Mouse (Mus musculus) cerebellum, adult 11 months (tissue): Measurements from ENCODE around the gene Myo5a.

Source experiments
- DNase-seq: peaks from one replicate; pipeline ENCODE4 v3.0.0; 2022

Myo5a gene

DNA sequence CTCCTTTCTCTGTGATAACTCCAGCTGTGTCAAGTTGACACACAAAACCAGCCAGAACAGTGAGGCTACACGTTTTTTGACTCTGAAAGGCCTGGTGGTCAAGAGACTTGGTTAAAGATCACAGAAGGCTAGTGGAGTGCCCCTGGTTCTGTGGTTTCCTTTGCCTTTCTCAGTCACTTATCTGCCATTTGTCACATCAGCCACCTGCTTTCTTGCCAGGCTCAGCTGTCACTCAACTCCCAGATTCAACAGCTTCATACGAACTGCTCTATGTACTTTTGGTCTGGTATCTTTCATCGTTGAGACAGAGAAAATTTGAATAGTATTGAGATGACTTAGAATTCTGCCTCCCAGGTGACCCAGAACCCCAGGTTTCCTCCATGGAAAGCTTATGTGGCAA is 183.0 kb downstream of the Myo5a start:
- no peak for DNase-seq

GRCm38 (mm10) chr9:75254196-75254955 is 183.6 kb downstream of the Myo5a start:
- no peak for DNase-seq

- no peak for DNase-seq
Measured at GRCm38 (mm10) chr9:75255820-75256545, 185.2 kb downstream of the Myo5a start.

- no peak for DNase-seq
Measured at GRCm38 (mm10) chr9:75258792-75259191, 188.0 kb downstream of the Myo5a start.

DNA sequence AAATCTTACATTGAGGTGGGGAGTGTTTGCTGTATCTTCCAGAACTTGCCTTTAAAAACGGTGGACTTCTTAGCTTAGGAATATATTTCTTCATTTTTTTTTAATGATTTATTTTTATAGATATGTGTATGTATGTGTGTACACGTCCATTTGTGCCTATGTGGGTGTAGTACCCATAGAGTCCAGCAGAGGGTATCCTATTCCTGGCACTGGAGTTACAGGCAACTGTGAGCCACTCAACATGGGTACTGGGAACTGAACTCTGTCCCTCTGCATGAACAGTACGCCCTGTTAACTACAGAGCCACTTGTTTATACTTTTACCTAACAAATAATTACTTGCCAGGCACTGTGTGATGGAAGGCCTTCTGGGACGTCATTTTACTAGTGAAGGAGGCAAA is 188.8 kb downstream of the Myo5a start:
- DNase-seq: no peak

- DNase-seq: no peak
Measured at GRCm38 (mm10) chr9:75261332-75261872, 190.6 kb downstream of the Myo5a start.

DNA sequence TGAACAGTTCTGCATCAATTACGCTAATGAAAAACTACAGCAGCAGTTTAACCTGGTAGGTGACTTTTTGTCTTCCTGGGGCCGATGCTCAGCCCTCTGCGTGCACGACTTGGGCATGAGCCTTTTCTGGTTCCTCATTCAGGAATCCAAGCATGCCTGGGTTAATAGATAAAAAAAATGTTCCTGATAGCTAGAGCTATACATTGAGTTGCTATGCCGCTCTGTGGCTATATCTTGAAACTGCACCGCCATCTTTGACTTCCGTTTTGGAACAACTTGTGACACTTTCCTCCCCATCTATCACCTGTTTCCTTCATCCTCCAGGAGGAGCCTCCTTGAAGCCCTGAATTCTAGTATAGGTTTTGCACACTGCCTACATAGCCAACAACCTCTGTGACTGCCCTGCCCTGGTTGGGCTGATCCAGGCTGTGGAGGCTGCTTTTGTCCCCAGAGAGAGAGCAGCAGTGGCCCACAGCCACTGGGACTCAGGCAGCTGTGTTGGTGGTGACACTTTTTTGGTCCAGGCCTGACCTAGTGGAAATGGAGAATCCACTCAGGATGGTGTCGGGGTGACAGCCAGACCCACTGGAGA is 191.5 kb downstream of the Myo5a start:
- no peak for DNase-seq

DNA sequence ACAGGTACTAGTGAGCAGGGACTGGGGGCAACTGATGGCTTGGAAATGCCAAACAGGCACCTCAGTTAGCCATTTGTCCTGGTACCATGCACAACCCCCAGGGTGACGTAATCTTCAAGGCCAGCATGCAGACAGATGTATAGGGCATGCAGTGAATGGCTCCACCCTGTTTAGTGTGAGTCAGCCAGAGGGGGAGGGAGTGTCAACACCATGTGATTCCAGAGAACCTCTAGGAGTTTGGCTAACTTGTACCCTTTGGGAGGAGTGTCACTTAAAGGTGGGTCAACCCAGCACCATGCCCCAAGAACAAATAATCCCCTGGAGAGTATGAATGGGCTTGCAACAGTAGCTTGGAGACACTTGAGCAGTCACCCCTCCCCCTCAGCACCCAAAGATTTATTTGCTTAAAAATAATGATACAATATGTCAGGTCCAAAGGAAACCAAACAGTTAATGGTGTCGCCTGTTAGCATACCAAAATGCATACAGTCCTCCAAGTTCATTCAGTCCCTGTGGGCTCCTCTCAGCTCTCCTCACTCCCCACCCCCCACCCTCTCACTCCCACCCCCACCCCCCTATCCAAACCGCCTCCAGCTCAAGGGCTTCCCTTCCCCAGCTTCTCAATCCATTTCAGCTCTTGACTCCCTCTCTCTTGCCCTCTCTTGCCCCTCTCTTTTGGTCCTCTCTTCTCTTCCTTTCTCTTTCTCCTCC is 193.3 kb downstream of the Myo5a start:
- DNase-seq: no peak

GRCm38 (mm10) chr9:75267147-75267546 is 196.3 kb downstream of the Myo5a start:
- DNase-seq: no peak

- no peak for DNase-seq
Measured at GRCm38 (mm10) chr9:75270382-75270781, 199.6 kb downstream of the Myo5a start.

GRCm38 (mm10) chr9:75271539-75271938 is 200.7 kb downstream of the Myo5a start:
- no peak for DNase-seq
